In genomic region chr7:143505823-143506222, GRCm38 (mm10) we compare ENCODE assay signal across 8 mouse cellular contexts. TPM values are rescaled to one million over a fixed set of nuclear protein-coding genes. Genes with fewer than 3 reads are reported as not detected.
DNase-seq lines count a peak whose midpoint lies in the region; ATAC-seq and TF ChIP-seq lines count a peak whose summit lies in the region.

No protein-coding gene starts in this region.

- H3K27me3 ChIP-seq in neural tube, embryonic 15.5 days (replicated peaks): peaks cover 44% of the 10 kb centered on the region
- 0 out of 2 replicates have a peak, but pooled peaks cover 15% of the 10 kb centered on the region for H3K27me3 ChIP-seq in lung, postnatal 0 days (replicated peaks; ENCODE audit: insufficient read depth, low read length)
- peaks cover 6% of the 10 kb centered on the region; the same call in 1 of the 2 replicates for H3K27me3 ChIP-seq in small intestine, adult 2 months (ENCODE audit: control insufficient read depth, insufficient read depth, low read length)

- H3K4me3 ChIP-seq in neural tube, embryonic 15.5 days (replicated peaks): no peak overlapping the region
- no peak overlapping the region for H3K4me3 ChIP-seq in bone marrow macrophage, adult 2 months (ENCODE audit: insufficient read depth, low read length)
- H3K4me3 ChIP-seq in lung, postnatal 0 days (ENCODE audit: low read depth, low read length): no peak overlapping the region
- H3K4me3 ChIP-seq in small intestine, adult 2 months (ENCODE audit: low read depth, low read length): no peak overlapping the region

- DNase-seq in neural tube, embryonic 10.5 days (ENCODE audit: extremely low spot score, low spot score): peak; percentile 73
- DNase-seq in forelimb bud, embryonic 11.5 days (ENCODE audit: low read depth, low spot score): peak; percentile 58
- DNase-seq in kidney, postnatal 25 days: peak; percentile 90 to 94
- peak; percentile 72 for DNase-seq in lung, postnatal 0 days (ENCODE audit: low spot score)

- no peak for TF ChIP-seq POLR2A in bone marrow macrophage, adult 2 months (IDR thresholded peaks at IDR 0.05; ENCODE audit: borderline replicate concordance, low read depth, low read length)
- no peak for TF ChIP-seq POLR2A in small intestine, adult 2 months (IDR thresholded peaks at IDR 0.05; ENCODE audit: low read depth, low read length)

- H3K4me1 ChIP-seq in neural tube, embryonic 15.5 days: peaks cover 20% of the 10 kb centered on the region
- no peaks in the 10 kb centered on the region for H3K4me1 ChIP-seq in bone marrow macrophage, adult 2 months (ENCODE audit: control insufficient read depth, insufficient read depth, low read length)
- no peaks in the 10 kb centered on the region for H3K4me1 ChIP-seq in lung, postnatal 0 days (ENCODE audit: insufficient read depth, low read depth, low read length)
- peaks cover 9% of the 10 kb centered on the region for H3K4me1 ChIP-seq in small intestine, adult 2 months (ENCODE audit: control insufficient read depth, insufficient read depth, insufficient read length, low read length)

- ATAC-seq in neural tube, embryonic 15.5 days (ENCODE audit: low FRiP score): no peak
- no peak for ATAC-seq in lung, postnatal 0 days
- no peak for ATAC-seq in activated CD4-positive, CD25-positive, alpha-beta regulatory T cell, adult 4 months

- H3K27ac ChIP-seq in neural tube, embryonic 15.5 days (replicated peaks): no peak overlapping the region
- H3K27ac ChIP-seq in bone marrow macrophage, adult 2 months (ENCODE audit: insufficient read depth, low read depth, low read length): no peak overlapping the region
- H3K27ac ChIP-seq in lung, postnatal 0 days (ENCODE audit: low read length): no peak overlapping the region
- H3K27ac ChIP-seq in small intestine, adult 2 months (ENCODE audit: insufficient read depth, low read depth, low read length): no peak overlapping the region

- no peak overlapping the region for H3K4me2 ChIP-seq in neural tube, embryonic 15.5 days
- no peak overlapping the region for H3K4me2 ChIP-seq in lung, postnatal 0 days (replicated peaks; ENCODE audit: low read depth, low read length)

- 35% methylated on average over 11 of the region's 11 CpGs for WGBS in neural tube, embryonic 15.5 days
- WGBS in lung, postnatal 0 days: 31% methylated on average over 11 of the region's 11 CpGs
- WGBS in small intestine, adult 2 months: 23% methylated on average over 11 of the region's 11 CpGs

- no peaks in the 10 kb centered on the region for H3K9me3 ChIP-seq in neural tube, embryonic 15.5 days (replicated peaks)
- H3K9me3 ChIP-seq in lung, postnatal 0 days (ENCODE audit: low read length): no peaks in the 10 kb centered on the region

- H3K9ac ChIP-seq in neural tube, embryonic 15.5 days (replicated peaks): no peak overlapping the region
- H3K9ac ChIP-seq in lung, postnatal 0 days (replicated peaks; ENCODE audit: low read depth): no peak overlapping the region

- peak; percentile 45; the same call in 1 of the 2 replicates for TF ChIP-seq CTCF in bone marrow macrophage, adult 2 months (IDR thresholded peaks at IDR 0.05; ENCODE audit: low read depth, low read length)
- TF ChIP-seq CTCF in lung, postnatal 0 days (IDR thresholded peaks at IDR 0.05): peak; percentile 71
- TF ChIP-seq CTCF in small intestine, adult 2 months (IDR thresholded peaks at IDR 0.05; ENCODE audit: extremely low read depth, insufficient read length, insufficient replicate concordance, low read depth, low read length): peak; percentile 74; the same call in 1 of the 2 replicates

- H3K36me3 ChIP-seq in neural tube, embryonic 15.5 days: 0 out of 2 replicates have a peak, but pooled peaks cover 3% of the 10 kb centered on the region
- no peaks in the 10 kb centered on the region for H3K36me3 ChIP-seq in lung, postnatal 0 days (ENCODE audit: insufficient read depth, low read length)
- no peaks in the 10 kb centered on the region for H3K36me3 ChIP-seq in small intestine, adult 2 months (ENCODE audit: control insufficient read depth, insufficient read depth, low read length)

- TF ChIP-seq EP300 in lung, postnatal 0 days (IDR thresholded peaks at IDR 0.05): no peak

RNA-seq across cellular contexts. Expression of gene Phlda2, which starts 2.9 kb away (rescaled TPM):
- 1.0 and 1.3 TPM in 2 replicates for polyA plus RNA-seq in neural tube, embryonic 15.5 days (2015; fragmentation: Nextera tagmentation; extraction: Ambion mirVana)
- polyA plus RNA-seq in bone marrow macrophage, adult 2 months (2012; ENCODE audit: insufficient read depth, insufficient read length, missing spikeins): not detected in 2 replicates
- polyA plus RNA-seq in lung, postnatal 0 days (2015; fragmentation: Nextera tagmentation; extraction: Ambion mirVana): 3.2 and 5.4 TPM in 2 replicates
- polyA plus RNA-seq in small intestine, adult 2 months (2012; rRNA removed): 2.5 and 5.0 TPM in 2 replicates
- not detected for polyA plus RNA-seq in activated CD4-positive, CD25-positive, alpha-beta regulatory T cell, adult 4 months (2017; shearing (Covaris generic))

RNA-seq across cellular contexts. Expression of gene Slc22a18, which starts 32.3 kb away (rescaled TPM):
- 0.61 and 2.0 TPM in 2 replicates for polyA plus RNA-seq in neural tube, embryonic 15.5 days (2015; fragmentation: Nextera tagmentation; extraction: Ambion mirVana)
- polyA plus RNA-seq in bone marrow macrophage, adult 2 months (2012; ENCODE audit: insufficient read depth, insufficient read length, missing spikeins): 1.6 and 2.4 TPM in 2 replicates
- polyA plus RNA-seq in lung, postnatal 0 days (2015; fragmentation: Nextera tagmentation; extraction: Ambion mirVana): 4.4 and 5.2 TPM in 2 replicates
- polyA plus RNA-seq in small intestine, adult 2 months (2012; rRNA removed): 249 and 251 TPM in 2 replicates
- under 1 TPM in 1 of 2 experiments, not detected in 1; 0.32 TPM for polyA plus RNA-seq in activated CD4-positive, CD25-positive, alpha-beta regulatory T cell, adult 4 months (2017; shearing (Covaris generic))

RNA-seq across cellular contexts. Expression of gene Nap1l4, which starts 43.1 kb away (rescaled TPM):
- 299 and 302 TPM in 2 replicates for polyA plus RNA-seq in neural tube, embryonic 15.5 days (2015; fragmentation: Nextera tagmentation; extraction: Ambion mirVana)
- 68.6 and 74.0 TPM in 2 replicates for polyA plus RNA-seq in bone marrow macrophage, adult 2 months (2012; ENCODE audit: insufficient read depth, insufficient read length, missing spikeins)
- 107 and 109 TPM in 2 replicates for polyA plus RNA-seq in lung, postnatal 0 days (2015; fragmentation: Nextera tagmentation; extraction: Ambion mirVana)
- 18.8 and 35.8 TPM in 2 replicates for polyA plus RNA-seq in small intestine, adult 2 months (2012; rRNA removed)
- 100 to 1,000 TPM; 246 to 261 TPM for polyA plus RNA-seq in activated CD4-positive, CD25-positive, alpha-beta regulatory T cell, adult 4 months (2017; shearing (Covaris generic))

RNA-seq across cellular contexts. Expression of gene Cdkn1c, which starts 45.0 kb away (rescaled TPM):
- 275 and 292 TPM in 2 replicates for polyA plus RNA-seq in neural tube, embryonic 15.5 days (2015; fragmentation: Nextera tagmentation; extraction: Ambion mirVana)
- polyA plus RNA-seq in bone marrow macrophage, adult 2 months (2012; ENCODE audit: insufficient read depth, insufficient read length, missing spikeins): 8.5 and 11.8 TPM in 2 replicates
- polyA plus RNA-seq in lung, postnatal 0 days (2015; fragmentation: Nextera tagmentation; extraction: Ambion mirVana): 207 and 220 TPM in 2 replicates
- polyA plus RNA-seq in small intestine, adult 2 months (2012; rRNA removed): 8.7 and 9.6 TPM in 2 replicates
- polyA plus RNA-seq in activated CD4-positive, CD25-positive, alpha-beta regulatory T cell, adult 4 months (2017; shearing (Covaris generic)): under 1 TPM; 0.24 to 0.41 TPM

Comparison
In these comparisons a context has a peak if more than half of its experiments do, and no peak if none do; other contexts are left out.
1. RNA of gene Slc22a18, which starts 32.3 kb away (polyA plus RNA-seq): 249 to 251 TPM in small intestine, adult 2 months; 4.4 to 5.2 TPM in lung, postnatal 0 days, 1.6 to 2.4 TPM in bone marrow macrophage, adult 2 months, 0.61 to 2.0 TPM in neural tube, embryonic 15.5 days and 0.32 TPM in activated CD4-positive, CD25-positive, alpha-beta regulatory T cell, adult 4 months; every median in the first group is over 10 times any median in the second.
2. Peak in every context shown above with its lines, with median percentiles within 50 percentile points of each other: DNase-seq and CTCF ChIP-seq.